ENCODE assay signal across 12 mouse cellular contexts in the genomic region with DNA sequence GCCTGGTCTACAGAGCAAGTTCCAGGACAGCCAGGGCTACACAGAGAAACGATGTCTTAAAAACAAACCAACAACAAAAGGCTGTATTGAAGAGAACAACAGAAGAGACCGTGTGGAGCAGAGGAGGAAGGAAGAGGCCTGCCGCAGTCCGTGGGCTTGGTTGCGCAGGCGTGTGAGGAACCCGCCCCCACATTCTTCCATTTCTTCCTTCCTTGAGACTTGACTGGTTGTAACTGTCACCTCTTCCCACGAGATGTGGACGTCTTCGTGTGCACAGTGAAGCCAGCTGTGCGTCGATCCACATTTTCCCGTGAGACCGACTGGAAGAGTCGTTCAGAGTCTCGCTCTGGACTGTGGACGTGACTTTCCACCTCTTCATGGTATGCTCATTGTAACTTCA. TPM values are rescaled to one million over a fixed set of nuclear protein-coding genes. Genes with fewer than 3 reads are reported as not detected.
A peak's percentile ranks its signal among the peaks of the same experiment; 100 is the strongest.
DNase-seq lines count a peak whose midpoint lies in the region; ATAC-seq and TF ChIP-seq lines count a peak whose summit lies in the region.
"Had no signal": no experiment of that assay in that cellular context is flagged by ENCODE, and none has a peak within 500 bp of the region (broad histone marks: within the 10 kb centered on the region; RNA-seq: fewer than 3 reads in every experiment).

No protein-coding gene starts in this region.

- no peak overlapping the region for H3K27ac ChIP-seq in left cerebral cortex, adult 2 months
- H3K27ac ChIP-seq: layer of hippocampus, adult 2 months; midbrain, embryonic 12.5 days had no signal

- peak overlapping the region; percentile 27 for H3K4me3 ChIP-seq in lung, adult 2 months (replicated peaks; ENCODE audit: extremely low read depth, low read depth, low read length)
- H3K4me3 ChIP-seq in left cerebral cortex, adult 2 months = no peak overlapping the region
- H3K4me3 ChIP-seq: layer of hippocampus, adult 2 months; midbrain, embryonic 12.5 days had no signal

- no peak for TF ChIP-seq CTCF in lung, adult 2 months (IDR thresholded peaks at IDR 0.05; ENCODE audit: insufficient read depth, low read length)
- TF ChIP-seq CTCF in left cerebral cortex, adult 2 months (IDR thresholded peaks at IDR 0.05) = no peak

- no peak for DNase-seq in lung, adult 2 months
- no peak for DNase-seq in lung, postnatal 14 days
- peak; percentile 26 for DNase-seq in lung, postnatal 10 days
- peak; percentile 53 for DNase-seq in thymus, postnatal 25 days
- no peak for DNase-seq in left cerebral cortex, postnatal 10 days (ENCODE audit: extremely low spot score in 1 of 2, low spot score in 2 of 2)
- DNase-seq in urinary bladder, adult 18-20 months (ENCODE audit: low spot score in 2 of 2) = no peak
- DNase-seq in left cerebral cortex, adult 2 months (ENCODE audit: extremely low spot score in 1 of 2, low spot score in 2 of 2) = no peak
- DNase-seq: retina, postnatal 1 day had no signal

- H3K4me1 ChIP-seq in lung, adult 2 months (ENCODE audit: control insufficient read depth, insufficient read depth, low read length) = 0 out of 2 replicates have a peak, but pooled peaks cover 2% of the 10 kb centered on the region

- 0 out of 2 replicates have a peak, but pooled peaks have one; percentile 34 for ATAC-seq in erythroid progenitor cell, adult 5-6 weeks (replicated peaks; ENCODE audit: low FRiP score, poor library complexity, severe bottlenecking)

- TF ChIP-seq POLR2A in lung, adult 2 months (IDR thresholded peaks at IDR 0.05; ENCODE audit: borderline replicate concordance, extremely low read depth, low read depth, low read length) = peak; percentile 16; the same call in 1 of the 2 replicates

- WGBS in lung, adult 2 months = 61% methylated on average over 17 of the region's 17 CpGs

- intact Hi-C loops in left cerebral cortex, postnatal 10 days (cut with DNase I) = no loop called here
- intact Hi-C loops in left cerebral cortex, adult 2 months (cut with DNase I) = no loop called here

RNA-seq across cellular contexts. Expression of gene Cxcl10, which starts 26.7 kb away (rescaled TPM):
- 2.2 and 3.0 TPM in 2 replicates for polyA plus RNA-seq in lung, adult 2 months (2012; rRNA removed)
- total RNA-seq in erythroid progenitor cell, adult 5-6 weeks (2015; ENCODE audit: low replicate concordance) = 6.1 and 18.4 TPM in 2 replicates
- total RNA-seq in erythroid progenitor cell, adult 5-6 weeks (2017; ENCODE audit: low replicate concordance) = 1.7 and 2.8 TPM in 2 replicates
- not detected for total RNA-seq in left cerebral cortex, postnatal 10 days (2021)
- total RNA-seq in left cerebral cortex, adult 2 months (2021) = not detected
- total RNA-seq: layer of hippocampus, adult 2 months had no signal
- polyA plus RNA-seq: midbrain, embryonic 12.5 days had no signal

RNA-seq across cellular contexts. Expression of gene Art3, which starts 43.7 kb away (rescaled TPM):
- polyA plus RNA-seq in lung, adult 2 months (2012; rRNA removed) = 16.5 and 26.2 TPM in 2 replicates
- total RNA-seq in erythroid progenitor cell, adult 5-6 weeks (2015; ENCODE audit: low replicate concordance) = not detected in 2 replicates
- total RNA-seq in erythroid progenitor cell, adult 5-6 weeks (2017; ENCODE audit: low replicate concordance) = not detected in 2 replicates
- total RNA-seq in left cerebral cortex, postnatal 10 days (2021) = 1 to 10 TPM; 7.6 to 9.5 TPM
- 1 to 10 TPM; 3.8 to 7.5 TPM for total RNA-seq in left cerebral cortex, adult 2 months (2021)

RNA-seq across cellular contexts. Expression of gene Cxcl9, which starts 47.5 kb away (rescaled TPM):
- 1.8 and 3.0 TPM in 2 replicates for polyA plus RNA-seq in lung, adult 2 months (2012; rRNA removed)
- 0.84 and 2.5 TPM in 2 replicates for total RNA-seq in erythroid progenitor cell, adult 5-6 weeks (2015; ENCODE audit: low replicate concordance)
- total RNA-seq in erythroid progenitor cell, adult 5-6 weeks (2017; ENCODE audit: low replicate concordance) = 1.4 and 23.5 TPM in 2 replicates
- total RNA-seq in left cerebral cortex, postnatal 10 days (2021) = not detected
- not detected for total RNA-seq in left cerebral cortex, adult 2 months (2021)
- total RNA-seq: layer of hippocampus, adult 2 months had no signal
- polyA plus RNA-seq: cortical plate, adult 2 months; midbrain, embryonic 12.5 days had no signal

RNA-seq across cellular contexts. Expression of gene Nup54, which starts 59.7 kb away (rescaled TPM):
- 10.5 and 13.2 TPM in 2 replicates for polyA plus RNA-seq in lung, adult 2 months (2012; rRNA removed)
- 22.3 and 32.3 TPM in 2 replicates for total RNA-seq in erythroid progenitor cell, adult 5-6 weeks (2015; ENCODE audit: low replicate concordance)
- 16.3 and 19.8 TPM in 2 replicates for total RNA-seq in erythroid progenitor cell, adult 5-6 weeks (2017; ENCODE audit: low replicate concordance)
- 10 to 100 TPM; 38.0 to 41.7 TPM for total RNA-seq in left cerebral cortex, postnatal 10 days (2021)
- total RNA-seq in left cerebral cortex, adult 2 months (2021) = 10 to 100 TPM; 23.7 to 31.3 TPM

Comparison
In these comparisons a context has a peak if more than half of its experiments do, and no peak if none do; other contexts are left out.
1. DNase-seq: peak in lung, postnatal 10 days (single experiment) and thymus, postnatal 25 days (single experiment); none in lung, adult 2 months (single experiment), lung, postnatal 14 days (single experiment), left cerebral cortex, postnatal 10 days (0 of 2), urinary bladder, adult 18-20 months (0 of 2) and left cerebral cortex, adult 2 months (0 of 2).